11 mouse cellular contexts compared by ENCODE assay signal in genomic region chr6:50981702-50982309, GRCm38 (mm10).
DNase-seq lines count a peak whose midpoint lies in the region; ATAC-seq and TF ChIP-seq lines count a peak whose summit lies in the region.
"Had no signal": no experiment of that assay in that cellular context is flagged by ENCODE, and none has a peak within 500 bp of the region (broad histone marks: within the 10 kb centered on the region; RNA-seq: fewer than 3 reads in every experiment).

No protein-coding gene starts in this region.

- peaks cover 93% of the 10 kb centered on the region for H3K4me1 ChIP-seq in intestine, embryonic 14.5 days (replicated peaks; ENCODE audit: control insufficient read depth, insufficient read depth, low read length)
- 0 out of 2 replicates have a peak, but pooled peaks cover 4% of the 10 kb centered on the region for H3K4me1 ChIP-seq in intestine, postnatal 0 days (replicated peaks; ENCODE audit: control insufficient read depth, insufficient read depth, low read length)
- peaks cover 93% of the 10 kb centered on the region for H3K4me1 ChIP-seq in limb, embryonic 12.5 days (replicated peaks)

- DNase-seq in intestine, embryonic 14.5 days (ENCODE audit: low spot score), result no peak
- peak; percentile 81 for DNase-seq in embryo, embryonic 10 days (ENCODE audit: low spot score)
- peak; percentile 82 for DNase-seq in embryo, embryonic 11 days
- DNase-seq in right cerebral cortex, adult 18-20 months, result no peak
- DNase-seq in ovary, postnatal 36 days (ENCODE audit: low spot score), result no peak
- DNase-seq in B cell, adult 2 months, result no peak
- DNase-seq: adrenal gland, postnatal 36 days; cerebellum, adult 8-10 months had no signal

- H3K27ac ChIP-seq in intestine, embryonic 14.5 days (ENCODE audit: low read depth), result peak overlapping the region; percentile 91
- no peak overlapping the region for H3K27ac ChIP-seq in intestine, postnatal 0 days (ENCODE audit: low read depth, low read length)
- H3K27ac ChIP-seq in limb, embryonic 12.5 days, result peak overlapping the region; percentile 91

- no peaks in the 10 kb centered on the region for H3K9me3 ChIP-seq in intestine, embryonic 14.5 days (ENCODE audit: control insufficient read depth, low read length)
- no peaks in the 10 kb centered on the region for H3K9me3 ChIP-seq in intestine, postnatal 0 days (ENCODE audit: control insufficient read depth)
- no peaks in the 10 kb centered on the region for H3K9me3 ChIP-seq in limb, embryonic 12.5 days

- no peak for TF ChIP-seq CTCF in intestine, postnatal 0 days (IDR thresholded peaks at IDR 0.05; ENCODE audit: low read depth)

- no peak overlapping the region for H3K9ac ChIP-seq in intestine, embryonic 14.5 days (ENCODE audit: low read length)
- H3K9ac ChIP-seq in intestine, postnatal 0 days (ENCODE audit: low read depth, low read length), result no peak overlapping the region
- H3K9ac ChIP-seq in limb, embryonic 12.5 days (replicated peaks), result 0 out of 2 replicates have a peak overlapping the region, but pooled peaks have one; percentile 19

- WGBS in intestine, embryonic 14.5 days, result 29% methylated on average over 7 of the region's 7 CpGs
- 59% methylated on average over 7 of the region's 7 CpGs for WGBS in intestine, postnatal 0 days
- WGBS in limb, embryonic 12.5 days, result 6% methylated on average over 7 of the region's 7 CpGs

- no peak for ATAC-seq in intestine, embryonic 14.5 days (replicated peaks; ENCODE audit: low FRiP score, low TSS enrichment, low read depth)
- no peak for ATAC-seq in intestine, postnatal 0 days
- ATAC-seq in limb, embryonic 12.5 days (ENCODE audit: insufficient number of reproducible peaks, insufficient read depth, low FRiP score, low TSS enrichment, low read depth), result 0 out of 2 replicates have a peak, but pooled peaks have one; percentile 52

- no peak overlapping the region for H3K4me2 ChIP-seq in intestine, embryonic 14.5 days (ENCODE audit: low read length)
- no peak overlapping the region for H3K4me2 ChIP-seq in intestine, postnatal 0 days (replicated peaks; ENCODE audit: low read depth)
- H3K4me2 ChIP-seq in limb, embryonic 12.5 days, result peak overlapping the region; percentile 23

- H3K4me3 ChIP-seq in intestine, embryonic 14.5 days (ENCODE audit: low read depth, low read length), result no peak overlapping the region
- H3K4me3 ChIP-seq in intestine, postnatal 0 days (ENCODE audit: low read depth, low read length), result no peak overlapping the region
- no peak overlapping the region for H3K4me3 ChIP-seq in limb, embryonic 12.5 days (replicated peaks)
- H3K4me3 ChIP-seq: erythroblast, embryonic 14.5 days had no signal

- H3K27me3 ChIP-seq in intestine, embryonic 14.5 days (replicated peaks; ENCODE audit: control insufficient read depth, insufficient read depth, low read length), result no peaks in the 10 kb centered on the region
- H3K27me3 ChIP-seq in intestine, postnatal 0 days (replicated peaks; ENCODE audit: control insufficient read depth, insufficient read depth, low read length), result no peaks in the 10 kb centered on the region
- peaks cover 4% of the 10 kb centered on the region; the same call in 1 of the 2 replicates for H3K27me3 ChIP-seq in limb, embryonic 12.5 days

- no peaks in the 10 kb centered on the region for H3K36me3 ChIP-seq in intestine, embryonic 14.5 days (ENCODE audit: control insufficient read depth, insufficient read depth, low read length)
- H3K36me3 ChIP-seq in intestine, postnatal 0 days (ENCODE audit: control insufficient read depth, insufficient read depth), result no peaks in the 10 kb centered on the region
- H3K36me3 ChIP-seq in limb, embryonic 12.5 days, result no peaks in the 10 kb centered on the region

Comparison
In these comparisons a context has a peak if more than half of its experiments do, and no peak if none do; other contexts are left out.
1. DNase-seq: peak in embryo, embryonic 10 days (single experiment) and embryo, embryonic 11 days (single experiment); none in intestine, embryonic 14.5 days (single experiment), right cerebral cortex, adult 18-20 months (single experiment), ovary, postnatal 36 days (single experiment) and B cell, adult 2 months (0 of 2).